Mouse (Mus musculus) heart, postnatal 4 days (tissue): ENCODE measurements around the gene Auts2. TPM values are rescaled to one million over a fixed set of nuclear protein-coding genes. Genes with fewer than 3 reads are reported as not detected.

ENCODE experiments used
- DNase-seq: peaks from one replicate; pipeline ENCODE4 v3.0.0; 2021
- total RNA-seq, 2 experiments: library from RNA; stranded (reverse); gene quantifications; 2 replicates each; pipeline ENCODE4 v1.2.3; 2021

The Auts2 gene
- total RNA-seq, 2 experiments from 2014 or later: 49.0 to 51.4 TPM

DNA sequence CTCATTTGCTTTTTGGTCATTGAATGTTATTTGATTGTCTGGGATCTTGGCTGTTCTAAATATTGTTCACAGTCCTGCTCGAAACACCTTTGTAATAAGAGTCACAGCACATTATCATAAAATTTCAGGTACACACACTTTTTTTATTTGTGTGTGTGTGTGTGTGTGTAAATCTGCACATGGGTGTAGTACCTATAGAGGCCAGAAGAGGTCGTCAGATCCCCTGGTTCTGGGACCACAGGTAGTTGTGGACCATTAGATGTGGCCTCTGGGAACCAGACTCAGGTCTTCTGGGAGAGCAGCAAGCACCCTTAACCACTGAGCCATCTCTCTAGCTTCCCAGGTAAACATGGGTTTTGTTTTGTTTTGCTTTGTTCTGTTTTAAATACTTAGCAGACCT is 830.7 kb downstream of the Auts2 start:
- no peak for DNase-seq

DNA sequence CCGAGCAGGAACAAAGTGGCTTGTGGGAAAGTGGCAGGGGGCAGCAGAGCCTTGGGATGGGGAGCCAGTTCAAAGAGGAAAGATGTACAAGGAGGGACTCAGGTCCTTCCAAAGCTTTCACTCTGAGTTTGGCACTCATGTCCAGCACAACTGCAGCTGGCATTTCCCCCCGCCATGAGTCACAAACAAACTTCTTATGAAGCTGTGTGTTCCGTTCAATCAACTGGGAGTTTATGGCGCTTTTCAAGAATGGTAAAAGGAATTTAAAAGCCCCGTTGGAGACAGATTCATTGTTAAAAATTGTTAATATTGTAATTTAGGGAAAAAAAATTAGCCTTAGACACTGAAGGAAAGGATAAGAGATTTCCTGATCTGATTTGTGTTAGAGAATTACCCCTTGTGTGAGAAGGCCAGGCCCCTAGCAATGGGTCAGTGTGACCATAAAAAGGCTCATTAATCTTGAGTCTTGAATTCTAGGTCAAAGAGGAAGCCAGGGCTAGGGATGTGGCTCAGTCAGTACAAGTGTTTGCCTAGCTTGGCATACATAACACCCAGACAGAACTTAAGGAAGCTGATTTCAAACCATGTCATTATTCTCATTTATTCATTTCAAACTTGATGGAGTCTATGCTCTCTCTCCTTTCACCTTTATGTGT is 831.5 kb downstream of the Auts2 start:
- no peak for DNase-seq

DNA sequence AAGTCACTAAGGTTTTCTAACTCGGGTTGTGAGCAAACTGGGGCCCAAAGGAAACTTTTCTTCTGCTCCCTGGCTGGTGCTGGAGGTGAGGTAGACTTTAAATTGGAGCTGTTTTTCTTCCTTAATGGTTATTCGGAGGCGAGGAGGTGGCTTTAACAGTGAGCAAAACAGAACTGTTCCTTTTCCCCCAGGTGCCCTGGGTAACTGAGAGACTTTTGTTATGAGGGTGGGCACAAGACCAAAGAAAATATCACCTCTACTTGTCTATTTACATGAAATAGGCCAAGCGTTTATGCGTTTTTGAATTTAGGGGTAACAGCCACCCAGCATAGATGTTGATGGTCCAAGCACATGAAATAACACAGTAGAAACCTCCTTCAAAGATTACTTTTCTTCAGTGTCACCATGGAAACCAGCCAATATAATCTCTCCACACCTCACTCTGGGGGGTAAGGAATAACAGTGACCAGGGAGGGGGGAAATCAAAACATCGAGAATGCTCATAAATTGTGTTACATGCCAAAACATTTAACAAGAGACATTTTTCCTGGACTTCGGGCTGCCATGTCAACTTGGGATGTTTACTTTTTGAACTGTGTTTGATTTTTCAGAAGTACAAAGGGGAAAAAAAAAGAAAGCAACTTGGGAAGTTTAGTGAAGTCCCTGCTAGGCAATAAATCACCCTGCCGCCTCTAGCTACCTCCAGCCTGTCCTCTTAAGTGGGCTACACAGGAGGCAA is 832.2 kb downstream of the Auts2 start:
- DNase-seq: no peak

DNA sequence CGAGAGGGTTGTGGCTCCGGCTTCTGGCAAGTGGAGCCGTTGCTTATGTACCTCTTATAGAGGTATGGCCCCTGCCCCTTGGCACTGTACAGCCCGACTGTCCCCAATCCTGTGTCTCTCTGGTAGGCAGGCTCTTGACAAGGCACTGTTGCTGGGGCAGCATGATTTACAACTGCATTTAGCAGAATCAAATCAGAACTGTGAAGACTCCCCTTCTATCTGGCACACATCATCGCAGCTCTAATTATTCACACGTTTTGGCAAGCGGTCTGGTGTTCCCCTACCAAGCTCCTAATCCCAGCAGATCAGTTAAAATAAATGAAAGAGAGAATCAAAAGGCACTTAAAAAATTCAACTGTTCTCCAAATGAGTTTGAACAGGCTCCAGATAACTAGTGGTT is 835.7 kb downstream of the Auts2 start:
- no peak for DNase-seq

DNA sequence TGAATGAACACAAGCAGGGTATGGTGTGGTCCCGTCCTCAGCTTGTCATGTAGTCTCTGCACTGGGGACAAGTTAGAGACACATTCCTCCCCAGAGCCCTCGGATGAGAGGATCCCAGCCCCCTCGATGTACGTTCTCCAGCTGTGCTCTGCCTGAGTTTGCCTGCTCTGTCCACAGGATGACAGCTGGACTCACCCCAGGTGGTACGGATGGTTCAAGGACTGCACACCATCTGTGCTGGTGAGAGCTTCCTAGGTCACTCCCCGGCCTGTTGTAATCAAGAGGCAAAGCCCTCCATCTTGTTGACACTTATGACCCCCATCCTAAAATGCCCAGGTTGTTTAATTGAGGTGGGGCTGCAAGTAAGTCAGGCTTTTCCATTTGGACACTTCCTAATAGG is 839.4 kb downstream of the Auts2 start:
- no peak for DNase-seq

DNA sequence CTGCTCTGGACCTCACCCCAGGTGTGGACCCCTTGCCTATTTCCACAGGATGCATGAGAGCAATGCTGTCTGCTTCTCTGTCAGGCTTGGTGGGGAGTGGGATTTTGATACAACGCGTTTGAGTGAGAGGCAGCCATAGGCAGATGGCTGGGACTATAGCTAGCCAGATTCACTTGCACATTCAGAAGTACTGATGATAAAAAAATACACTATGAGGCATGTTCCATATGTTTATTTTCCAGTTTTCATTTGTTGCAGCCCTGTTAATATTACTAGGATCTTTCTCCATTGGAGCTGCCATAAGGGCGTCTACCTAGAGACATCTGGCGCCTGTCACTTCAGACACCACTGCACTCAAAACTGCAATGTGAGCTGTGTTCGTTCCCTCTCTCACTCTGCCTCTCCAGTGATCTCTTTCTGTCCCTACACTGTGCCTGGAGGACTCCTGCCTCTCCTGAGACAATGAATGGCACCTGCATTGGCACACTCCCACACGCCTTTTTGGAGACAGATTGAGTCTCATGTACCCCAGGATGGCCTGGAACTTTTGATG is 840.2 kb downstream of the Auts2 start:
- DNase-seq: no peak

DNA sequence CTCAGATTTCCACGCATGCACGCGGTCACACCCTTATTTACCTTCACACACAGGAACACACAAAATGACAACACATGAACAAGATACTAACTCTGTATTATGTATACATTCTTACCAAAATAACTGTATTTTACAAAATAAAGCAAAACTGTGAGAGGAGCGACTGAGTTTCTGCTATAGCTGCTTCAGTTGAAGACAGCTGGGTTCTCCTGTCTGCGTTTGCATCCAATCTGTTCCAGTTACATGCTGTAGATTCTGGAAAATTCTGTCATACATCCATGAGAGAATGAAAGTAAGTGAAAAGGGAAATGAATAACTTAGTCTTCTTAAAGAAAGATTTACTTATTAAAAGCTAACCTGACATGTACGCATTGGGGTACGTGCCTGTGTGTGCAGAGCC is 844.2 kb downstream of the Auts2 start:
- DNase-seq: no peak

DNA sequence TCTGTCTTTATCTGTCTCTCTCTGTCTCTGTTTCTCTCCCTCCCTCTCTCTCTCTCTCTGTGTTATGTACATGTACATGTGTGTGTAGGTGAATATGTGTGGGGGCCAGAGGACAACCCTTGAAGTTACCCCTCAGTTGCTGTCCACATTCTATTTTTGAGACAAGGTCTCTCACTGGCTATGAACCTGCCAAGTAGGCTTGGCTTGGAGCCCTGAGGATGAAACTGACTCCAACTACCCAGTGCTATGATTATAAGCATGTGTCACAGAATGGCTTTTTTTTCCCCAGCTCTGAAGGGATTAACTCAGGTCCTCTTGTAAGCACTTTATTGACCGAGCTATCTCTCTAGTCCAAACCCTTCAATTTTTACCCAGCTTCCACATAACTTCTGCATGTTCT is 852.4 kb downstream of the Auts2 start:
- DNase-seq: peak; percentile 60

DNA sequence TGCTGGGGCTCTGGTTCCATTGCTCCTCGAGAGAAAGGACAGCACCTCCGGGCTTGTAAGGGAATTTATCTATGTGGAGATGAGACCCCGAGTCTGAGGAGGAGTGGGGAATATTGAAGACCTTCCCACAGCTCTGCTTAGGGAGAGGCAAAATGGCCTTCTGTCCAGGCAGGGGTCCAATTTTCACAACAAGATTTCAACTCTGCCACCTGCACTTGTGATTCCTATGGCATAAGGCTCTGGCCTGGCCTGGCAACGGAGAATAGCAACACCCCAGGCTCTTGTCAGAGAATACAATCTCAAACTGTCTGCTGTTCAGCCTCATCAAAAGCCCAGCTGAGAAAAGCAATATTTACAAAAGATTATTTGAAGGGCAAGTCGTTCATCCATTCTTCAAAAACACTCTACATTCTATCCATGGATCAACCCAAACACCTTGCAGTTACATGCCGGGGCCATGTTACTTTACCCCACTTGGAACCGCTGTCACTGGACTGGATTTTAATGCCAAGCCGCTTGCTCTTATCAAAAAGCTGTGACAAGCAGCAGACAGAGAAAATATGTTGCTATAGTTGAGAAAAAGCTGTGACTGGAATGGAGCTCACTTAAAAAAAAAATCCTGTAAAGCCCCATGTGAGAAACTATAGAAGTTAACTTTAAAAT is 856.1 kb downstream of the Auts2 start:
- DNase-seq: peak; percentile 22

DNA sequence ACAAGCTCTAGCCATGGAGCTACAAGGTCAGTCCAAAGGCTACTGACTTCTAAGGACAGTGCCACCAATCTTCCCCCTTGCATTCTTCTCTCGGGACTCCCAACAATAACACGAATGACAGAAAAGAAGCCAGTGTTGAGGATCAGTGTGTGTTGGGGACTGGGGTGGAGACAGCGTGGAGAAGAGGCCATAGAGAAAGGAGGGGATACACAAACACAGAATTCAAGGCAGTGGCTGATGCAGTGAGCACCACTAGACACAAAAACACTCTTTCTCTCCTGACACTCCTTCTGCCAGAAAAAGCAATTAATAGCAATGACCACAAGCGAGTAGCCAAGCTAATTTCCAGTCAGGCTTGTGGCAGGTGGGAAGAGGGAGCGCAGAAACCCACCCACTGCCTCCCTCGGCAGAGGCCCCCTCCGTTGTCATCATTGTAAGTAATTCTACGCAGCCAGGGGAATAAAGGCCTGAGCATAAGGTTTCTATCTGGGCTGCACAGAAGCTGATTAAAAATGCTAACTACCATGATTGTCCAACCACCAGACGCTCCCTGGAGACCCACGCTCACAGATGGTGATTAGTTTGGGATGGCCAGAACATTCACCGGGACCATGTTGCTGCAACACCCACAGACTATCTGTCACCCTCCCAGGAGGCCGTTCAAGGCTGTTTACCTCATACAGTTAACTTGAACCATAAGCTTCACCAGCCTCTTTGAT is 862.9 kb downstream of the Auts2 start:
- no peak for DNase-seq

DNA sequence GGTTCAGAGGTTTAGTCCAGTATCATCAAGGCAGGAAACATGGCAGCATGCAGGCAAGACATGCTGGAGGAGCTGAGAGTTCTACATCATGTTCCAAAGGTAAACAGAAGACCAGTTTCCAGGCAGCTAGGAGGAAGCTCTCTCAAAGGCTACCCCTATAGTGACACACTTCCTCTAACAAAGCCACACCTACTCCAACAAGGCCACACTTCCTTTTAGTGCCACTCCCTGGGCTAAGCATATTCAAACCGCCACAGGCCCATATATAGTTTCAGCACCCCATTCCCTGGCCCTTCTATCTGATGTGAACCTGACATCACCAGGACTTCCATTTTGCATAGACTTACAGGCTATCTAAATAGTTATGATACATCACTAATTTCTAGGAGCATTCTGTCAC is 863.6 kb downstream of the Auts2 start:
- DNase-seq: no peak

DNA sequence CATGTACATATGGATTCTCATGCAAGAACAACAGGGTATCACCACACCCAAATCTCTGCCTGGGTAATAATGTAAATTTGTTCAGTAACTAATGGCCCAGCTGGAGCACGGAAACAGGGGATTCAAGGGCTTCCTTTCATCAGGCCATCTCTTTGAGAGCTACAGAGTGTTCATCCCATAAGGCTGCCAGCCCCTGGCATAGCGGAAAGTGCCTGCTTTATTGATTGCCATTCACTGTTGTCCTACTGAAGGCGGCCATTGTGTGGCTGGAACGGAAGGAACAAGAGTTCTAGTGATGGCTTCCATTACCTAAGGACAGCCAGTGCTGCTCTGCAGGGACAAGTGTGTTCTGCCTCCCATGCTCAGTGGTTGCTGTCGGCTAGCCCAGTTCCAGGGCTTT is 865.6 kb downstream of the Auts2 start:
- DNase-seq: no peak

DNA sequence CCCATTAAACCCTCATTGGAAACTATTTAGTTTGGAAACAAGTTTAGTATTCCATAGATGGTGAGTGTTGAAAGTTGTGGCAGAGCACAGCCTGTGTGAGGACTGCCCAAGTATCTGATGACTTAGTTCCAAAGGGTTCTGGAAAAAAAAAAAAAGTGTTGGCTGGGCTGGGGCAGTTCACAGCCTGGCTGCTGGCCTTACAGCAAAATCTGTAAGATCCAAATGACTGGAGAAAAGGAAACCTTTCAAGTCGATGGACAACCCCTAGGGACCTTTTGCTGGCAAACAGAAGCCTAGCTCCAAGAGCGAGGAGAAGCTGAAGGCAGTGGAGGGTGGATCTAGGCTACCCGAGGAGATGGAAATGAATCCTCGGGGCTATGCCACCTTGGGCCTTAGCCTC is 869.4 kb downstream of the Auts2 start:
- DNase-seq: peak; percentile 19

DNA sequence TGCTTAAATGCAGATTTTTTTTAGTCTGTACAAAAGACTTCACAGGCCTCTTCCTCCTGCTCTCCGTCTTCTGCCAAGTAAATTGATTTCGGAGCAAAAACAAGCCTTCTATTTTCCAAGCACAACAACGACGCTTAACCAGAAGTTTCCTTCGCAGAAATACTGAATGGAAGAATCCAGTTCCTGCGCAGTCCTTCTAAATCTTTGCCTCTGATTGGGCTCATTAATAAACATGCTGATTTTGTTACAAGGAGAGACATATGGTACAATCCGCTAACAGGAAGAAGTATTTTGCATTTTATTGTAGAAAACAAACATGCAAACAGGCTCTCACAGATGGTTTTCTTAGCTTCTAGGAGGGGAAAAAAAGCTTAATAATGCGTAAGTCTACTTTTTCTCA is 878.1 kb downstream of the Auts2 start:
- no peak for DNase-seq

DNA sequence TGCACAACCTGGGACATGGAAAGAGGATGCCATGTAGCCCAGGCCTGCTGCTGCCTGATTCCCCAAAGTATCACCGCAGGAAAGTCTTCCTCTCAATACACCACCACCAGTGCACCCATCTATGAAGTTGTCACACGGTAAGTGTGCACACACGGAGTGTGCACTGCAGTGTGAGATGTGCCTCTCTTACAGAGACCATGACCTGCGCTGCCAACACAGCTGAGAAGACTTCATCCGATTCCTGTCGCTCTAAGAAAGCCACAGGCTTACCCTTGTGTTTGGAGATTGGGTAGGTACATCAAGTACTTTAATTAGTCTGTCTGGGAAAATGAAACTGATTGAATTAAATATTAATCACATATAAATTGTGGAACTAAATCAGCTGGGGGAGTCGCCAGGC is 878.5 kb downstream of the Auts2 start:
- no peak for DNase-seq

DNA sequence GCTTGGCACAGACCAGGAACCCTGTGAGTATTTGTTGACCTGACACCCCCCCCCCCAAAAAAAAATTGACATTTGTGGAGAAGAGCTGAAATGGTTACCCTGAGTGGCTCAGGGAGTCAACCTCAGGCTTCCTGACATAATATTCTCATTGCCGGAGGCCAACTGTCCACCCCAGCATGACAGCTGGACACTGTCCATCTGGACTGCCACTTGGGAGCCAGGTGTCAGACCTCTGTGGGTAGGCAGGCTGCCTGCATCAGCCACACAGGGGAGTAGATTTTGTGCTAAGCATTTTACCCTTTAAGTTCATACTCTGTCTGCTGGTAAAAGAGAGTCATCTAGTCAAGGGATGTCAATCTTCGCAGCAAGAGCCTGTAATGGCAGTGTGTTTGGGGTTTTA is 880.5 kb downstream of the Auts2 start:
- no peak for DNase-seq

DNA sequence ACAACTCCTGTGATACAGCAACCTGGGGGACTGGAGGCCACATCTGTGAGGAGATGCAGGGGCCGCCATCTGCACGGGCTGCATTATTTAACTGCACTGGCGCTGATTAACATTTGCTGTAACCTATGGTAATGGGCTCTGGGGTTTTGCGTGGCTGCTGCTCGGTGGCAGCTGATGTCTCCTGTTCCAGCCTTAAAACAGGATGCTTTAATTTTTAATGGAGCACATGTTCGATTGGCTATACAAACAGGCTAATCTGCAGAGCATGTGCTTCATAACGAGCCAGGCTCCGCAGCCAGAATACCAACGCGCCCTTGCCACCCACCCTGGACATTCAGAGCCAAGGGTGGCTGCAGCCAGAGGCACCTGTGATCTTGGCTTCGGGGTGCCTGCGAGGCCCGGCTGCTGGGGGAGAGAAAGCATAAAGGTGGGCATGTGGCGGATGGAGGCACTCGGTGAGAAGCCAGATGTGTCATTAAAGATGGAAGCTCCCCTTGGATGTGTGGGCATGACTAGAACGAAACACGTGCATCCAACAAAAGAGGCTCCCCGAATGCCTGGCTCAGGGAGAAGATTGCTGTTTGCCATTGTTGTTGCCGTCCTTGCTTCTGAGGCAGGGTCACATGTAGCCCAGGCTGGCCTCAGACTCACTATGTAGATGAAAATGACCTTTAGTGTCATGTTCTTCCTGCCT is 884.2 kb downstream of the Auts2 start:
- no peak for DNase-seq

DNA sequence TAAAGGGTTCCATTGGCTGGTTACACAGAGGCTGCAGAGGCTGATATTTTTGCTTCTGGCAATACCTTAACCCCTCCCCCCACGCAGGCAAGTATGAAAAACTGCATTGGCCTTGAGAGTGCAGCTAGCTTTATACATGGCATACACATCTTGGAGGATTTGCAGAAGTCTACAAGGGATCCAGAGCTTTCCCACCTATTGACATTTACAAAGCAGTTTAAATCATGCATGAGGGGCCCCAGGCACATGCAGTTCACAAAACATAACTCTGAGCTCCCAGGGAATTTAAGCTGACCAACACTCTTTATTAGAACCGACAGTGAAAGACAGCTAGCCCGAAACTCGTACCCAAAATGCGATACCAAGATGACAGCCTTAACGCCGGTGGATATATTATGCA is 888.9 kb downstream of the Auts2 start:
- no peak for DNase-seq

DNA sequence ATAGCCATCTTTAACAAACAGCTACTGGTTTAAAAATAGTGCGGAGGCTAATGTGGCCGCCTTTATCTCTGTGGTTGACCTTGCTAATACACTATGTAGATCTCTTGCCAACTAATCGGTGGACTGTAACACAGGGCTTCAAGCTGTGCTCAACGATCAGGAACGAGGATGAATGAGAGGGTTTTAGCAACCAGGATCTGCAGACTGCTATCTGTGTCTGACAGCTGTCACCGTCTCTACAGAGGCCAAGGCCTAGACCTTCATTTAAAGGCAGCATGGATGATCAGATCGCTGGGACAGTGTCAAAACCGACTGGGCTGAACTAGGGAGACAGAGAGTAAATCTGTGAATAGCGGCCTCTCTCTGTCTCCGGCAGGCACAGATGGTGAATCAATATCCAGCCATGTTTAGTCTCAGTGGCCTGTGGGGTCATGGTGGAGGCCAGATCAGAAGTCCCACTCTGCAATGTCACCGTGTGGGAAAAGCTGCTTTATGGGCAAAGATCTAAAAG is 892.7 kb downstream of the Auts2 start:
- no peak for DNase-seq

DNA sequence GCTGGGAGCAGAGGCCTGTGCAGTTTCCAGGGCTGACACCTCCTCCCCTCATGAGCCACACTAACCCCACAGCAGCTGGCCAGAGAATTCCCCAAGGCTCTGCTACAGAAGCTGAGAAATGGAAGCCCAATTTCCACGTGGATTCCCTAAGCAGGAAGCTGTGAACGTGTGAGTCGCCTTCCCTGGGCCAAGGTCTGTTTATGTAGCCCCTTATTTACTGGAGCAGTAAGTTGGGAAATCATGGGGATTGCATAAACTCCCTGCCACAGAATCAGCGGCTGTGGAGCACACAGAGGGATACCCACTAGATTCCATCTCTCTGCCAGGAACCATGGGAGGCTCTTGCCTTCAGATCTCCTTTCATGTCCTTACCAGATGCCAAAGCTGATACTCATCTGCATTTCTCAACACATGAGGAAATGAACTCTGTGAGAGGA is 895.4 kb downstream of the Auts2 start:
- DNase-seq: peak; percentile 42

DNA sequence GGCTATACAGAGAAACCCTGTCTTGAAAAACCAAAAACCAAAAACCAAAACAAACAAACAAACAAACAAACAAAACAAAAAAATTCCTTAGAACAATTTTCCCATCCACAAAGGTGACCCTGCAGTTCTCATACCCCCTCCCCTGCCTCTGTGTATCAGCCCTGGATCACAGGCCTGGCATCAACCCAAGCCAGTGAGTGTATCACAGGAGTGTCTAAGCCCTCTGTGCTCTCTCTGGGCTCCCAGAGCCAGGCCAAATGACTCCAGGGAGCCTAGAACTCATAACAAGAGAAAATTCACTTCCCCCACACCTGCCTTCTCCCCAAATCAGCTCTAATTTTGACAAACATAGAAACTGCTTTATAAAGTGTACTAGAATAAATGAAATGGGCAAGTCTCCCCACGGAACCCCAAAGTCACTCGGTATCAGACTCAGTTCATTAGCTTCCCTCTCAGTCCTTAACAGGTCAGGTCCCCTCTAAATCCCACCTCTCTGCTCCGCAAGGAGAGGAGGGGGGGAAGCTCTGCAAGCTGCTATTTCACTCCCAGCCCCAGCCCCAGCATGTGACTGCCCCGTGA is 896.0 kb downstream of the Auts2 start:
- no peak for DNase-seq
